Mouse (Mus musculus) right cerebral cortex, adult 18-20 months (tissue): Measurements from ENCODE around the gene Ablim1.

Experiments
- DNase-seq: peaks from one replicate; pipeline ENCODE4 v3.0.0; 2022; ENCODE audit warnings: mixed read lengths

Ablim1 gene

GRCm38 (mm10) chr19:57298006-57298405, 16.7 kb downstream of the Ablim1 start:
- no peak for DNase-seq

- DNase-seq, result peak; percentile 62
Observed at GRCm38 (mm10) chr19:57297447-57297846, 17.3 kb downstream of the Ablim1 start.

- peak; percentile 58 for DNase-seq
Observed at GRCm38 (mm10) chr19:57296539-57296938, 18.2 kb downstream of the Ablim1 start.

- DNase-seq, result no peak
Observed at GRCm38 (mm10) chr19:57295521-57295920, 19.2 kb downstream of the Ablim1 start.

- DNase-seq, result no peak
Observed at GRCm38 (mm10) chr19:57294356-57294755, 20.4 kb downstream of the Ablim1 start.

- no peak for DNase-seq
Observed at GRCm38 (mm10) chr19:57293737-57294136, 21.0 kb downstream of the Ablim1 start.

- no peak for DNase-seq
Observed at GRCm38 (mm10) chr19:57283310-57283709, 31.4 kb downstream of the Ablim1 start.

GRCm38 (mm10) chr19:57282642-57283041, 32.1 kb downstream of the Ablim1 start:
- DNase-seq, result no peak

GRCm38 (mm10) chr19:57279666-57280065, 35.1 kb downstream of the Ablim1 start:
- no peak for DNase-seq

GRCm38 (mm10) chr19:57278263-57278662, 36.5 kb downstream of the Ablim1 start:
- no peak for DNase-seq

- DNase-seq, result no peak
Observed at GRCm38 (mm10) chr19:57277010-57277409, 37.7 kb downstream of the Ablim1 start.

- DNase-seq, result peak; percentile 85
Observed at GRCm38 (mm10) chr19:57275166-57275953, 39.4 kb downstream of the Ablim1 start.

GRCm38 (mm10) chr19:57274717-57275116, 40.0 kb downstream of the Ablim1 start:
- peak; percentile 40 for DNase-seq

GRCm38 (mm10) chr19:57274286-57274685, 40.4 kb downstream of the Ablim1 start:
- peak; percentile 42 for DNase-seq

- DNase-seq, result peak; percentile 83
Observed at GRCm38 (mm10) chr19:57272824-57273613, 41.7 kb downstream of the Ablim1 start.

- DNase-seq, result no peak
Observed at GRCm38 (mm10) chr19:57271757-57272156, 43.0 kb downstream of the Ablim1 start.

GRCm38 (mm10) chr19:57270711-57271110, 44.0 kb downstream of the Ablim1 start:
- DNase-seq, result no peak

GRCm38 (mm10) chr19:57269791-57270190, 44.9 kb downstream of the Ablim1 start:
- DNase-seq, result no peak

GRCm38 (mm10) chr19:57267531-57267930, 47.2 kb downstream of the Ablim1 start:
- DNase-seq, result no peak

- no peak for DNase-seq
Observed at GRCm38 (mm10) chr19:57266374-57267085, 48.2 kb downstream of the Ablim1 start.

- DNase-seq, result no peak
Observed at GRCm38 (mm10) chr19:57264296-57264947, 50.3 kb downstream of the Ablim1 start.

GRCm38 (mm10) chr19:57257801-57258200, 56.9 kb downstream of the Ablim1 start:
- no peak for DNase-seq

GRCm38 (mm10) chr19:57256666-57257065, 58.1 kb downstream of the Ablim1 start:
- no peak for DNase-seq
